Mouse (Mus musculus) gastrocnemius, postnatal 10 days (tissue): ENCODE measurements around the gene Chaf1b. TPM values are rescaled to one million over a fixed set of nuclear protein-coding genes. Genes with fewer than 3 reads are reported as not detected.

ENCODE experiments used
- DNase-seq: peaks from one replicate; pipeline ENCODE4 v3.0.0; 2021; ENCODE audit warnings: mixed read lengths
- total RNA-seq, 2 experiments: library from RNA; stranded (reverse); gene quantifications; 2 replicates each; pipeline ENCODE4 v1.2.3; 2021

Chaf1b gene
- total RNA-seq, 2 experiments from 2014 or later, result 4.6 to 6.8 TPM

DNA sequence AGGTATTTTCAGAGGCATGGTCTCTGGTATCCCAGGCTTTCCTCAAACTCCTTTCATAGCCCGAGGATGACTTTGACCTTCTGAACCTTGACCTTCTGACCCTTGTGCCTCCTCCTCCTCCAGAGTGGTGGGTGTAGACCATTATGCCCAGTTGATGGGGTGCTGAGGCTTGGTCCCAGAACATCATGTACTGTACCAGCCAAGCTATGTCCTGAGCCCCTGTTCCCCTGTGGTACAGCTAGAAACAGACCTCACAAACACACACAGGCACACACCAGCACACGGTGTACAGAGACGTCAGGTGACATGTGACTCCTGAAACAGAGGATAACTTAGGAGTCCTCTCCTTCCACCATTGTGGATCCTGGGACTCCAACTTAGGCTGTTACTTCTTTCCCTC is 29.1 kb downstream of the Chaf1b start:
- no peak for DNase-seq

DNA sequence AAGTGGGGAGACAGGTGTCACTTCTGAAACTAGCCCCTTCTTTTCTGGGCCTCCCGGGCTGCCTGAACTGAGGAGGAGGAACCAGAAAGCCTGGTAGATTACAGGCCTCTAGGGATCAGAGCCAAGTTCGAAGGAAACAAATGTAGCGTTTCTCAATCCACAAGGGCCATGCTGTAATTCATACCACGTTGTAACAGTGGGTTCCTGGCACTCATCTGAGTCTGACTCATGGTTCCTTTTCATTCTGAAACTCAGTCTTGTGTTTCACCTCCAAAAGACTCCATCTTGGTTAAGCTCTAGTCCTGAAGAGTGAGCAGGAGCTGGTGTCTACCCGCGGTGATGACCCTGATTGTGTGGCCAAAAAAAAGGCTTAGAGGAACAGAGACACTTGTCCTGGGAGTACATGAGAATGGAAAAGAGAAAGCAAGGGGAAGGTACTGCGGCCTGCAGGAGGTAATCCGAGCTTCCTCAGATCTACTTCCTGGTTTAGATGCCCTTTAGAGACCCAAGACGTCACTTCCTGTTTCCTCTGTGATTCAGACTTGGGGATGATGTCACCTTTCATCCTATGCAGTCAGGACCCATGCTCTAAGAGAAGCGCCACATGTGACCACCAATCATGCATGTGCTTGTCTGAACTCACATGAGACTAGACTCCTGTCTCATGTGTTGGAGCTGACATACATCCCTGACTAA is 30.3 kb downstream of the Chaf1b start:
- no peak for DNase-seq

DNA sequence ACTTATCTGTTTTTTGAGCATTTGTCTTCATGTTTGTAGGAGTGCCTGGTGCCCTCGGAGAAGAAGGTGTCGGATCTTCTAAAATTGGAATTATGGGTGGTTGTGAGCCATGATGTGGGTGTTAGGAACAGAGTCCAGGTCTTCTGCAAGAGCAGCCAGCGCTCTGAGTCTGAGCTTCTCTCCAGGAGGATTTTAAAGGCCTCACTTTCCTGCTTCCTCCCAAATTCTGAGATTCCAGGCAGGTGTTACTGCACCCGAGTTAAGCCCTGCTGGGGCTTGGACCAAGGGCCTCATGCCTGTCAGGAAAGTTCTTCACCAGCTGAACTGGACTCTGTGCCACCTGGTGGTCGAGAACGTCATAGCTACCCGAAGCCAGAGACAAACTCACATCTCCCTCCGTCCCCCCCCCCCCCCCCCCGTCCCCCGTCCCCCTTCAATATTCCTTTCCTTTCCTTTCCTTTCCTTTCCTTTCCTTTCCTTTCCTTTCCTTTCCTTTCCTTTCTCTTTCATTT is 31.7 kb downstream of the Chaf1b start:
- peak; percentile 34 for DNase-seq

DNA sequence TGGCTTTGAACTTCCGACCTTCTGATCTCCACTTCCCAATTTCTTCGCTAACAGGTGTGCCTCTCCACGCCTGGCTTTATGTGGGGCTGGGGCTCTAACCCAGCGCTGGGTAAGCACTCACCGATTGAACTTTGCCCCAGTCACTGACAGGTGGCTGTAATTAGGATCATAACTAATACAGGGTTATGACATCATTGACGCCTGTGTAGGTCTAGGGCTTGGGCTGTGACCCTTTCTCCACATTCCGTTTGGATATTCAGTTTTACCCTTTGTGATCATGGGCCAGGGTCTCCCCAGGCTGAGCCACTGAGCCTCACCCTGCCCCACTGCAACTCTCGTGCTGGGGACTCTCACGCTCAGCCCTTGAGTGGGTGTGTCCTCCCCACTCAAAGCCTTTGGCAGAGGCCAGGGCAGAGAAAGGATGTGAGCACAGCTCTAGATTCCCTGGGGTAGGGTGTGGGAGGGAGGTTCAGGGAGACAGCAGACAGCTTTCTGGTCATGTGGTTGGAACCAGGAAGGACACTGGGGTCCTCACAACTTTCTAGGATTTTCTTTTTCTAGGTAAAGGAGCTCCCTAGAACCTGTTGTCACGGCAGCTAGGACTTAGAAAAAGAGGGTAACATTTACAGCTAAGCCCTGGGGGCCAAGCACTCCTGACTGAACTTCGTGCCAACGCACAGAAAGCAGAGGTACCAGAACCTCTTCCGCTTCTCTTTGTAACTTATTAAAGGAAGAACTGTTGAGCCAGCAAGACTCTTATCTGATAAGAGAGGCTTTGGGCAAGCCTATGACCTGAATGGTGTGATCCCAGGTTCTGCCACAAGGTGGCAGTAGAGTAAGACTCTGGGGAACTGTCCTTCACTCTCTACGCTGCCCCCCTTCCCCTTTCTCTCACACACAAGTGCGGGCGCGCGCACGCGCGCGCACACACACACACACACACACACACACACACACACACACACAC is 34.3 kb downstream of the Chaf1b start:
- DNase-seq, result peak; percentile 86

DNA sequence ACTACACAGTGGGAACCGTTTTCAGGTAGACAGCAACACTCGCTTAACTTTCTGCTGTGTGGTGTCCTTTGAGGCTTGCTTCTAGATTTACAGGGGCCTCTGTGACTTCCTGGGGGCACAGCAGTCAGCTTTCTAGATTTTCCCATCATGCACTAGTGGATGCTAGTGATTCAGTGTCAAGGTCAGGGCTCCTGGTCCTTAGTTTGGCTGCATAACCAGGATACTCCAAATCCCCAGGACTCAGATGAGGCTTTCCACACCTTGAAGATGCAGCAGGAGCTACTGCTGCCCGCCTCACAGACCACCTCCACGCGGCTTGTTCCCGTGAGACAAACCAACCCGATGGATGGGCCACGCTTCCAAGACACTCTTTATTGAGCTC is 35.0 kb downstream of the Chaf1b start:
- DNase-seq, result no peak

DNA sequence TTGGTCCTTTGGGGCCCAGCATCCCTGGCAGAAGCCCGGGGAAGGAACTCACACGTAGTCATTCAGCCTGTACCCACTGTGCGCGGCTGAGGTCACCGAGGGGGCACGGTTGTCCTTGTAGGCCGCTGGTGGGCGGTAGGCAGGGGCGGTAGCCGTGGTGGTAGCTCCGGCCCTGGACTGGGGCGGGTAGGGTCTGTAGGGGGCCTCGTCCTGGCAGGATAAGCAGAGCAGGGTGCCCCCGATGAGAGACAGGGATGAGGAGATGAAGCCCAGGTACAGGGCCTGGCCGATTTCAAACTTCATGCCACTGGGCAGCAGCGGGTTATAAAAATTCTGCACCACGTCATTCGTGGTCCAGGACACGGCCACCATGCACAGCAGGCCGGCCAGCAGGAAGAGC is 35.5 kb downstream of the Chaf1b start:
- DNase-seq, result no peak

DNA sequence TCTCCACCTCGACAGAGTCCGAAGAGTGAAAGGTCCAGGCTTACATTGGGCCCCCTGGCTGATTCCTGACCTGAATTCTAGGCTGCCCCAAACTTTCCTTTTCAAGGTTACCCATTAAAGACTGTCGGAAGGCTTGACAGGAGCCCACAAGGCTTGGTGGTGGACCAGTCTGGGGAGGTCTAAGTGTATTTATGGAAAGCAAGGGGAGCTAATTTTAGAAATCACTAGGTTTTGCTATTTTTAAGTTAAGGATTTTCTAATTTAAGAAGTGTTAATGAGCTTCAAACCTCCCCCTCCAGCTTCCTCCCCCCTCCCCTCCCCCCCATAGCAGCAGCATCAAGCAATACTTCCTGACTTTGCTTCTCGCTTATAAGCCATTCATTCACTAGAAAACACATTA is 37.0 kb downstream of the Chaf1b start:
- DNase-seq, result no peak

DNA sequence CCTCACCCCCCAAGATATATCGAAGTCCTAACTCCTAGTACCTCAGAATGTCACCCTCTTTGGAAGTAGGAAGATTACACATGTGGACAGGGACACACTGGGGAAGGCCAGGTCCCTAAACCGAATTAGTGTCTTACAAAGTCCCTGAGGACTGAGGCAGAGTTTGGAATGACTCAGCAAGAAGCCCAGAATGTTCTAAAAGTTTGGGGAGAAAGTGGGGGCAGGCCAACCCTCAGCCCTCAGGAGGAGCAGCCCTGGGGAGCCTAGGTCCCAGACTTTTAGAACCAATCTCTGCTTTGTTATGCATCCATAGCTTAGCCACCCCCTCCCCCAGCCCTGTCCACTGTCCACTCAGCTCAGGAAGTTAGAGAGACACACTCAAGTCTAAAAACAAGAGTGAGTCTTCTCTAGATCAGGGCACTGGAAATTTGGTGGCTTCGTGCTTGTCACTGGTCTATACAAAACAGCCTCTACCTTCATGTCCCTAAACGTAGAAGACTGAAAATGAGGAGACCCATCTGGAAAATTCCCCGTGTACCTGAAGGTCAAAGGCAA is 39.2 kb downstream of the Chaf1b start:
- no peak for DNase-seq

DNA sequence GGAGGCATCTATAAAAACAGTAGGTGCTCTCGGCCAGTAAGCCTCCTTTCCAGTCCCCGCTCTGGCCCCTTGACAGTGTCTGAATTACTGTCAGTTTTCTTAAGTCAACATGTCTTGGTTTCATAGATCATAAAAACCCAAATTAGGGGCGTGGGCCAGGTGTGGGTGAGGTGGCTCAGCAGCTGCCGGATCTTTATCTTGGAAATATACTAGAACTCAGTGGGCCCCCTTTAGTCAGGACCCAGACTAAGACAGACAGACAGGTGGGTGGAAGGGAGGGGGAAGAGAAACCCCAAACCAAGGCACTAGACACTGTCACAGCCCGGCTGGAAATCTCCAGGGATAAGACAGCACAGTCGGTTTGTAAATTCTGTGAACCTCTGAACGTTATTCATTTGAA is 40.1 kb downstream of the Chaf1b start:
- no peak for DNase-seq

DNA sequence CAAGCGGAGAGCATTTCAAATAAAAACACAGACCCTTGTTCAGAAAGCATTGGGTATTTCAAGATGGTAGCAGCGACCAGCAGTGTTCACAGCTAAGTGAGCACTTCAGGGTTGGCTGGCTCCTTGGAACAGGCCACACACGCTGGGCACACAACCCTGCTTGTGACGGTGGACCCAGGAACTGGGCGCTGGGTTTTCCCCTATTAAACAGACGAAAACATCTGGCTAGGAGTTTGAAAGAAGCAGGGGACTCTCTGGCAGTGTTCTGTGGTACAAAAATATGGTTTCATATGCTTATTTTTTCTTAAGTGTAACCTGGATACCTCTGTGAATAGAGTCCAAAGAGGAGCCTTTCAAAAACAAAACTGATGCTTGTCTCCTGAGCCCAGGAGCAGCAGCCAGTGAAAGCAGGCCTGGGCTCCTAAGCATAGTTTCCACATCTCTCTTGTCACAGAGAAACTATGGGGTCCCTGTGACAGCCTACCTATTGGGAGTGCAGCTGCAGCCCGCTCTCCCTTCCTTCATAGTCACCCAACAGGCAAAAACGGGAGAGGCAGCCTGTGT is 42.1 kb downstream of the Chaf1b start:
- DNase-seq, result no peak

DNA sequence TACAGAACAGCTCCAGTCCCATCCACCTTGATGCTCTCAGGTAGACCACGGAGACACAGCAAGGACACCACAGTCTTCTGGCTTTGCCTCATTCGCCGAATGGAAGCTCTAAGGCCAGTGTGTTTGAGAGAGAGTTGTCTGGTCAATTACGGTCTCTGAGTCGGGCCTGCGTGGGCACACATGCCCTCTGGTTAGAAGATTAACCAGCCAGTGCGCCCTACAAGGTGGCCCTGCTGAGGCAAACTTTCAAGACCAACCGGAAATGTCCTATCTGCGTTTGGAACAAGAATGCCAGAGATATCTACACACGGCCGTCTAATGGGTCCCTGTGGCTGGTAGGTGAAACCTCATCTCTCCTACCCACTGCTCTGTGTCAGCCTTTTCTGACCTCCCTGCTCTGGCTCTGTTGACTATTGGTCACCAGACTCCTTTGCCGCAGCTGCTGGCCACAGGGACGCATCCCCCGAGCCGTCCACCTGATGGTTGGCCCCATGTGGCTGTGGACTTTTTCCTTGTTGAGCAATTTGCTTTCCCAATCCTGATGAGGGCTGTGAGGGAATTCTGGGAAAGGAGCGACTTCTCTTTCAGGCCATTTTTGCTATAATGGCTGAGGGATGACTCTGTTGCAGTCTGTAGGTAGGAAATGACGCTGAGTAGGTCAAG is 45.8 kb downstream of the Chaf1b start:
- no peak for DNase-seq

DNA sequence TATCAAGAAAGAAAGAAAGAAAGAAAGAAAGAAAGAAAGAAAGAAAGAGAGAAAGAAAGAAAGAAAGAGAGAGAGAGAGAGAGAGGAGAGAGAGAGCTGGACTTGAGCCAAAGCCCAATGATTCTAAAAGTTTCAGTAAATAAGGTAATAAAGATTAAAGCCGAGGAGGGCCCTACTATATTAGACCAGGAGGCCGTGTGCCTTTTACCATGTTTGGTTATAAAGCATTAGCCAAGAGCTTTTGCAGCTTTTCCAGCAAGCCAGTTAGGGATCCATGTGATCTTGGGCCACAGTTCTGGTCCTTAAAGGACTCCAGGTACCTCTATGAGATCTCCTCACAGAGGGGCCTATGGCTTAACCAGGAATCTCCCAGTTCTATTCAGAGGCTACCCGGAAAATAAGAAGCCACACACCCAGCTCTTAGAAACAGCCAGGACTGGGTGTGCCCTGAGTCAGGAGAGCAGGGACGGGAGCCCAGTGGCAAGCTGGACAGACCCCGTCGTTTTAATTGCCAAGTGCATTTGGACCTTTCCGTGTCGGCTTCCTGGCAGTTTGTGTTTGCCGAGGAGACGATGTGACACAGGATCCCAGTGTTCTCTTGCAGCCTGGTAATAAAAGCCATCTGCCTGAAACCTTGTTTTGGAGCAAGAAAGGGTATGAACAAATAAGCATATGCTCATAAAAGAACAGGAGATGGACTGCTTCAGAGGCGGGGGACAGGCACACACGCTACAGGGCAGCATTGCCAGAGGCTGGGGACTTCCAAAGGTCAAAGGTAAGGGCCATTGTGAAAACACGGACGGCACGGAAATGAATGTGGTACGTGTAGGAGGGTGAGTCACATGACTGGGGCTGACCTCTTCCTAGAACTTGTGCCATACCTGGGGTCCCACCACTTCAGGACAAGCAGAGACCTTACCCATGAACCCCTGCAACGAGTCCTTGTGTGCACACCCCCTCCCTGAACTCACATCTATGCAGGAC is 48.8 kb downstream of the Chaf1b start:
- DNase-seq, result no peak

DNA sequence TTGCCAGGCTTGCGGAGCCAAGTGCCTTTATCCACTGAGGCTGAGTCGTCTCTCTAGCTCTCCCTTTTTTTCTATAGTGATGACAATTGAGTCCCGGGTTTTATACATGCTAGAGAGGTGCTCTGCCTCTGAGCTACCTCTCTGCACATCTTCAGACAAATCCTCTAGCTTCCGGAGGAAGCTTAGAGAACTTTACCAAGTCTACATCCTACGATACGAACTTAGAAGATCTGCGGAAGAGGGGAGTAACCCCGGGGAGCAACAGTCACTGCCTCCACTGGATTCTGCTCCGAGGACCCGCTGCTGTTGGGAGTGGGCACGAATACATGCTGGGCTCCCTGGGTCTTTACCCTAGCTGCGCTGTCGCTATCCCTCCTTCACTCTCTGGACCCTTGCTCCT is 50.9 kb downstream of the Chaf1b start:
- no peak for DNase-seq

DNA sequence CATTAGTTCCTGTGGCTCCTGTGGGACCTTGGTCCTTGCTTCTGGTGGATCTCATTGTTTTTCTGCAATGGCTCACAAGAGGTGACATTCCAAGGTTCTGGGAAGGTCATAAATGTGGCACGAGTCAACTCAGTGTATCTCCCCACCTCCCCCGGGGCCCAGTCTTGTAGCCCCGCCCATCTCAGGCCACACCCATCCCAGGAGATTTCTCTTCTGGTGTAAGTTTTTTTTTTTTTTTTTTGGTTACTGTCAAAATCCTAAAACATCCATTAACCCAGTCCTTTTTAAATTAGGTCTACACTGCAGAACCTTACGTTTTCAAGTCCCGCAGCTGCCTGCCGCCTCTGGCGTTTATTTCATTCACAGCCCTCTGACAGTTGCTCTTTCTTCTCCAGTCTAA is 51.3 kb downstream of the Chaf1b start:
- DNase-seq, result no peak

DNA sequence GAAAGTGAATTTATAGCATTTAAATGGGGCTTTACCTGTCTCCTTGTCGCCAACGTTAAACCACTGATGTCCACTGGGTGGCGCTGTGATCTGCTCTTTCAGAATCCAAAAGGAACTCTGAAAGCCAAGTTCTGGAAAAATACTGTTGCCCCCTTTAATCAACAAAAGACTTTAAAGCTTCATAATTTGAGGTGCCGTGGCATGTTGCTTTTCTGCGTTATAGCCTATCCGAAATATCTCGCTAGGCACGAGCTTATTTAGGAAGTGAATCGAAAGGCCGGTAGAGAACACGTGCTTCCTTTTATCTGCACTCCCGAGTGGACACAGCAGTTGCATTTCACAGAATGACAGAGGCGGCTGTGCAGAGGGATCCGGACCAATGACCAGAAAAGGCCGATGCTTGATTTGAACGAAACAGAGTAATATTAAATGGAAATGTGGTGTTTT is 54.7 kb downstream of the Chaf1b start:
- DNase-seq, result peak; percentile 83

DNA sequence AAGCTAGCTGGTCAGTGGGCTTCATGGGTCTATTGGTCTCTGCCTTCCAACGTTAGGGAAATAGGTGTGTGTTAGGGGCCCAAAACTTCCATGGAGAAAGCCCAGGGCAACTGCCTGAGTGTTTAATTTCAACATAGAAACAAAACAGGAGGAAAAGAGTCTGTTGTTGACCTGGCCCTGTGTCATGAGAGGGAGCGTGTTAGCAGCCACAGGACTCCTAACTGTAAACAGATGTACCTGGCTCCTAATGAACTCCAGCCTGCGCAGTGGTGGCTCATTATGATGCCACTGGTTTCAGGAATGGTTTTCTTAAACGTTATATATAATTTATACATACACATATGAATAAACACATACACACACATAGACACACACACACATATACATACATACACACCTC is 56.3 kb downstream of the Chaf1b start:
- DNase-seq, result no peak

DNA sequence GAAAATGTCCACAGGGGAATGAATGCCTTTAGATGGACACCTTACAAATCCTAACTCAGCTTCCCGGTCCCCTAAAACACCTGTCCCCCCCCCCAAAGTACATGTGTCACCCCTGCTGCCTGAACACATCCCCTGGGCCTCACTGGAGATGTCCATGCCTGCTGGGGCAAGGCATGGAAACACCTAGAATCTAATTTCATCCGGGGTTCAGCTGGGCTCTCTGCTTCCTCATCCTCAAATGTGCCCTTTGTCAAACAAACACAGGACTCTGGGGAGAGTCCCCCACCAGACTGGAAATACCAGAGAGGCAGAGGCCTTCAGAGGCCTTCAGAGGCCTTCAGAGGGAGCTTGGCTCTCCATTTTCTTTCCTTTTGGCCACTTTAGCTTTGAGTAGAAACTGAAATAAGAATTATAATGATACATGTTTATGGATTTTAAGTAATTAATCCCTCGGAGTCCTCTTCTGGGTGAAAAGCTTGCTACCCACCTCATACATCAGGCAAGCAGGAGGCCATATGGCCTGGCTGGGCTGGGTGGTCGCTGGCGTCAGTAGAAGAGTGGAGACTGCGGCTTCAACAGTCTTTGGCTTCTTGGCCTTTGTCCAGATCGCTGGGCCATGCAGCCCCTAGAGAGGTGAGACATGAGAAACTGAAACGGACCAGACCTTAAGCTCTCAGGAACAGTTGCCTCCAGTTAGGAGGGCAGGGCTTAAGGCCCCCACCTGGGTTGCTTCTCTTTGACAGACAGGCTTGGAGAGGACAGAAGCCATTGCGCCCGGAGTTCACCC is 58.3 kb downstream of the Chaf1b start:
- DNase-seq, result no peak

DNA sequence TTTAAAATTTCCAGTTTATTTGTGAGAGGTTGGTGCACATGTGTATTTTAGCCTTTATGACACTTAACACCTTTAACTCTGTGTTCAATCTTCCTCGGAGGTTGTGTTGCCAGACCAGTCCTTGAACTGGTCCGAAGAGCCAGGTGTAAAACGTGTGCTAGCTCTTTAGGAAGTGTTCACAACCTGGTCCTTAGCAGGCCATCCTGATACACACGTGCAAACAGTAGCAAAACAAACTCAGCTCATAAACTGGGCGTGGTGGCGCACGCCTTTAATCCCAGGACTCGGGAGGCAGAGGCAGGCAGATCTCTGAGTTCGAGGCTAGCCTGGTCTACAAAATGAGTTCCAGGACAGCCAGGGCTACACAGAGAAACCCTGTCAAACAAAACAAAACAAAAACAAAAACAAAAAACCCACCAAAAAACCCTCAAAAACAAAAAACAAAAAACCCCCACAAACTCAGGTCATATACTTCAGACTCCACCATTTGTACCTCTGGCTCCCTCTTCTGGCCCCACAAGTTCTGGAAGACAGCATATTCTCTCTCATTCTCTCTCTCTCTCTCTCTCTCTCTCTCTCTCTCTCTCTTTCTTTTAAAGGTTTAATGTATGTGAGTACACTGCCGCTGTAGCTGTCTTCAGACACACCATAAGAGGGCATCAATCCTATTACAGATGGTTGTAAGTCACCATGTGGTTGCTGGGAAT is 59.2 kb downstream of the Chaf1b start:
- no peak for DNase-seq

DNA sequence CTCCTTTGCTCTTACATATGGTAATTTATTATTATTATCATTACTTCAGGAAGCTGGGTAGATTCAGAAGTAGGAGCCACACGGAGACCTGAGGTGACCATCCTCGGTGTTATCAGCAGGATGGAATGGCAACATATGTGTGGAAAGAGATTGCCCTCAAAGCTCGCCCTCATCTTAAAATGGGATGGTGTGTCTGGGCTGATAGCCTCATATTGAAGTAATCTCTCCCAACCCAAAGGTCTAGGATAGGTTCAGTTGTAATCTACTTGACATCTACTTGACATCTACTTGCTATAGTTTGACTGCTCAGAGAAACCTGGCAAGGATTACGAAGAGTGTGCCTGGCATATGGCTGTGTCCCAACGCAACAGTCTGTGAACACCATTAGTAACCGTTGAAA is 60.6 kb downstream of the Chaf1b start:
- DNase-seq, result no peak
